Mouse (Mus musculus): Measurements from ENCODE around the gene Sbno2.
"Not testable (repeated sequence)": the region's sequence is repeated elsewhere in the genome, so short reads cannot be mapped to it uniquely, and the experiment has no call there.

Gene Sbno2

GRCm38 (mm10) chr10:80057683-80058326 is 47.6 kb downstream of the Sbno2 start:
- in situ Hi-C loops (cut with MboI, MseI) = no loop called here

DNA sequence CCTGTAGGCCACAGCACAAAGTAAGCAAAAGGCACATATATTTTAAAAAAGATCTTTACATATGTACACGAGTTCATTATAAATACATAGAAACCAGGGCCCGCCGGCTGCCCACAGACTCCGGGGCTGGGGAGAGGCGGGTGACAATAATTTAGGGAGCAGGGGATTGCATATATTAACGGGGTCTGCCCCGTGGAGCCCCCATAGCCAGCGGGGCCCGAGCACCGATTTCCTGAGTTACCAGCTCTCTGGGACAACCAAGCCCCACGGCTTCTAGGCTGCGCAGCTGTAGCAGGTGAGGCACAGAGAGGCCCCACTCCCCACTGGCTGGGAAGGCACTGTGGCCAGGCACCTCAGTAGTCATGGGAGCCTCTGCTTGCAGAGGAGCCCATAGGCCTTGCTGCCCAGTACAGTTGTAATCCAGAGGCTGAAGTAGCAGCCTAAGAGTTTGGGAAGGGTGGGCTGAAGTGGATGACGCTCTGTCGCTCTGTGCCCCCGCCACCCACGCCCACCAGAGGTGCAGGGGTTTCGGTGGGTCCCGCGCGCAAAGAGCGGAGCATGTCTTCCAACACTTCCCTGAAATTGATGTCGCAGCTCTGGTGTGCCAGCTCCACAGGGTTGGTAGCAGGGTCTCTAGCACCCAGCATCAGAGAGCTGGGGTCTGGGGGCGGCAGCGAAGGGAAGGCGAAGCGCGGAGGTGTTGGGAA is 48.2 kb downstream of the Sbno2 start:
- in situ Hi-C loops (cut with MboI, MseI) = no loop called here

- in situ Hi-C loops (cut with MboI, MseI) = no loop called here
Observed at GRCm38 (mm10) chr10:80056506-80056905, 48.9 kb downstream of the Sbno2 start.

GRCm38 (mm10) chr10:80055891-80056290 is 49.5 kb downstream of the Sbno2 start:
- in situ Hi-C loops (cut with MboI, MseI) = no loop called here

- in situ Hi-C loops (cut with MboI, MseI) = no loop called here
Observed at GRCm38 (mm10) chr10:80055364-80055763, 50.0 kb downstream of the Sbno2 start.

DNA sequence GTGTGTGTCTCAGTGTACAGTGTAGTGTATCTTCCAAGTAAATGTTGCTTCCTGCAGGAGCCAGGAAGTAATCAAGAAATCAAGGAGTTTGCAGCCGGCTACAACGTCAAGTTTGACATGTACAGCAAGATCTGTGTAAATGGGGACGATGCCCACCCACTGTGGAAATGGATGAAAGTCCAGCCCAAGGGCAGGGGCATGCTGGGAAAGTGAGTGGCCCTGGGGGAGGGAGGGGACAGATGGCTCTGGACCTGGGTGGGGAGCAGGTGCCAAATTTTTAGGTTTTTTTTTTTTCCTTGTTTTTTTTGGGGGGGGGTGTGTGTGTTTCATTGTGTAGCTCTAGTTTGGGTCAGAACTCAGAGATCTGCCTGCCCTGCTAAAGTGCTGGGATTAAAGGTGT is 50.5 kb downstream of the Sbno2 start:
- in situ Hi-C loops (cut with MboI, MseI) = not testable (repeated sequence)

- in situ Hi-C loops (cut with MboI, MseI) = no loop called here
Observed at GRCm38 (mm10) chr10:80053831-80054815, 51.2 kb downstream of the Sbno2 start.

GRCm38 (mm10) chr10:80053259-80053780 is 52.1 kb downstream of the Sbno2 start:
- in situ Hi-C loops (cut with MboI, MseI) = no loop called here

- in situ Hi-C loops (cut with MboI, MseI) = no loop called here
Observed at GRCm38 (mm10) chr10:80052374-80052764, 53.0 kb downstream of the Sbno2 start.

DNA sequence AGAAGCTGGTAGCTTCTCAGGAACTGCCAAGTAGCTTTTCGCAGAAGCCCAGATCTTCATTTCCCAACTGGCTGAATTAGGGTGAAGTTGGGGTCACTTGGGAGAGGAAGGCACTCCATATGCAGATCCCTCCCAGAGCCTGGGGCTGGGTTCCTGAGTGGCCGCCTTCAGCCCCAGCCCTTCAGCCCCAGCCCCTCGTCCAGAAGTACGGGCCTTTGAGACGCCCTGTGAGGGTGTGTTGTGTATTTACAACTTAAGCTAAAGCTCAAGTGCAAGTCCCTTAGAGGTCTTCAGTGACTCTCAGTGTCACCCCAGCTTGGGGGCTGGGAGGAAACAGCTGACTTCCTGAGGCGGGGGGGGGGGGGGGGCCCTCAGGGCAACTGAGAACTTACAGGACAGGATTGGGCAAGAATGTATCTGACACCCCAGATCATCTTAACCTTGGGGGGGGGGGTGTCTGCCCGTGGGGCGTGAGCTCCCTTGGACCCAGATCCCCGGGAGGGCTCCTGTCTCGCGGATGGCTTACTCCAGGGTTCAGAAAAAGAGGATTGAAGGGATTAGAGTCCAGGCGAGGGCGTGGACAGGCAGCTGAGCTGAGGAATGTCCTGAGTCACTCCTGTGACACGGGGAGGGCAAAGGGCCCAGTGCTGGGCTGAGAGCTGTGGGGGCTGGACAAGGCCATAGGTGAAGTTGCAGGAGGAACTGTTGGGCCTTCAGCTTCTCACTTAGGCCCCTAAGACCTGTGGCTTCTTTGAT is 53.6 kb downstream of the Sbno2 start:
- in situ Hi-C loops (cut with MboI, MseI) = no loop called here

DNA sequence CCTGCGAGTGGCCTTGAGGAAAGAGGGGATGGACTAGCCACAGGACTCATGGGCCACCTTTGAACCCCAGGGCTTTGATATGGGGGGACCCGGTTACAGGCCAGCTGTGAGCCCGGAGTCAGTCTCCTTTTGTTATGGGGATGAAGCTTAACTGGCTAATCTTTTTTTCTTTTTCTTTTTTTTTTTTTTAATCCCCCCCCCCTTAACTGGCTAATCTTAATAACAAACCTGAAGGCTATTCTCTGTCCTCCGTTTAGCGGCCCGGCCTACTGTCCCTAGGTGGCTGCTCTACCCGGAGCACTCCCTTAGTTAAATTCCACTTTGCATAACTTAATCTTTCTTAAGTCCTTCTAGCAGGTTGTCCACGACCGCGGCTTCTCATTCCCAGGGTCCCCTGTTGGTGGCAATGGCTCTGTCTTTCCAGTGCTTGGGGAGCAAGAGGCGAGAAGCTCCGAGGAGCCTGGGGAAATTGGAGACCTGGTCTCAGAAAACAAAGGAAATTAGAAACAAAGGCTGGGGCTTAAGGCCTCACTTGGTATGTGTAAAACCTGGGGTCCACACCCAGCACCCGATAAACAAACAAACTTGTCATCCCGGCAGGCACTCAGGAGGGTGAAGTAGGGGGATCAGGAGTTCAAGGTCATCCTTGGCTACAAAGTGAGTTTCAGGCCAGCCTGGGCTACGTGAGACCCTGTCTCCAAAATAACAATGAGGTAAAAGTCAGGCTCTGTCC is 54.3 kb downstream of the Sbno2 start:
- in situ Hi-C loops (cut with MboI, MseI) = no loop called here

DNA sequence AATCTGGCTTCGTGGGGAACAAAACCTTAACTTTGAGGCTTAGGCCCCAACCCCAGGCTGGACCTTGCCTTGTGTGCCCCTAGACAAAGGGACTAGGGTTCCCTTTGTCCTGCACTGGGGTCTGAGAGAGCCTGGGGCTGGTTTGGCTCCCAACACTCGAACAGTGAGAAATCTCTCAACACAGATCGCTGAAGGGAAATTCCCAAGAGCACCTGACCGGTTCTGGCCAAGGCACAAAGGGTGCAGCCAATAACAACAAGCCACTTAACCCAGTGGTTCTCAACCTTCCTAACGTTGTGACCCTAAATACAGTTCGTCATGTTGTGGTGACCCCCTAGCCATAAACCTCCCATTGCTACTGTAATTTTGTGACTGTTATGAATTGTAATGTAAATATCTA is 55.1 kb downstream of the Sbno2 start:
- in situ Hi-C loops (cut with MboI, MseI) = no loop called here

DNA sequence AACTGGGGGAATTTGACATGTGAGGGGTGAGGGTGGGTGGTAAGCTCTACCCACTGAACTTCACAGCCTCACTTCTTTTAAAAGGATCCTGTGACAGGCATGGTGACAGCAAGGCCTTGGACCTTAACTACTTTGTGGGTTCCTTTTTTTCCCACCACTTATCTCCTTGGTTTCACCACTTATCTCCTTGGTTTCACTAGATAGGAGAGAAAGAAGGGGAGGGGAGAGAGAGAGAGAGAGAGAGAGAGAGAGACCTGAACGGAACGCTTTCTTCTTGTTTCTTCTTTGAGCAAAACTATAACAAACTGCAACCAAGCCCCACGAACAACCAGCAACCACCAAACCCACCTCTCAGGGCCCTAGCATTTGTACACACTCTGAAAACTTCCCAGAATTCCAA is 56.5 kb downstream of the Sbno2 start:
- in situ Hi-C loops (cut with MboI, MseI) = no loop called here

GRCm38 (mm10) chr10:80048396-80048795 is 57.0 kb downstream of the Sbno2 start:
- in situ Hi-C loops (cut with MboI, MseI) = no loop called here

DNA sequence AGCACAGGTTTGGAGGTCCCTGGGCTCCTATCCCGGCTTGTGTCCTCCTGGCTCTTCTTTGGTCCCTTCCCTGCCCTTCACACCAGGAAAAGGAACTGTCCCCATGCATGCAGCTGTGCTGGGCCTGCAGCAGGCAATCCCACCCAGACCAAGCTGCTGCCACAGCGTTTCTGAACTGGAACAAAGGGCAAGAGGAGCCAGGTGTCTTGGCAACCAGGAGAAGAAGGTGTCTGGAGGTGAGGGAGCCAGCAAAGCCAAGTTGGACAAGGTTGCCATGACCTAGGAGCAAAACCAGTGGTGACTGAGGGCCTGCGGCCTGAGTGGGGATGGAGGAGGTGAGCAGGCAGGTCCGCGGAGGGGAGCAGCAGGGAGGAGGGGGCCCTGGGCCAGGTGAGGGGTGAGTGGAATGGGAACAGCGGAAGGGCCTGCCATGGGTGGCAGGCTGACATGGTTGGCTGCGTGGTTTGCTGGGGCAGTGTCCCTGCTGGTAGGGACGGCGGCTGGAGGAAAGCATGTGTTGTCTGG is 58.3 kb downstream of the Sbno2 start, which contains the start of gene Gpx4:
Gene Gpx4 (plus strand): TSS at position 126 of the 525 bp plus-strand sequence.
- in situ Hi-C loops (cut with MboI, MseI) = no loop called here

GRCm38 (mm10) chr10:80045766-80046165 is 59.6 kb downstream of the Sbno2 start:
- in situ Hi-C loops (cut with MboI, MseI) = no loop called here

DNA sequence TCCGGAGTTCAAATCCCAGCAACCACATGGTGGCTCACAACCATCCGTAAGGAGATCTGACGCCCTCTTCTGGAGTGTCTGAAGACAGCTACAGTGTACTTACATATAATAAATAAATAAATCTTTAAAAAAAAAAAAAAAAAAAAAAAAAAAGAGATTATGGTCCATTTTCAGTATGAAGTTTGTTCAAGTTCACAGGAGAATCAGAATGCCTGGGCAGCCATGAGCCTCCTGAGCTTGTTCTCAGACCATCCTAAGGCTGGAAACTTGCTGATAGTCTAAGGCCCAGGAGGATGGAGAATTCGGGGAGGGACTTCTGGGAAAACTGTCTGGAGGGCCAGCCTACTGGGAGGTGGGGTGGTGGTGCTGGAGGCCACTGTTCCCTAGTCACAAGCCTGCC is 60.0 kb downstream of the Sbno2 start:
- in situ Hi-C loops (cut with MboI, MseI) = not testable (repeated sequence)

GRCm38 (mm10) chr10:80044087-80044486 is 61.3 kb downstream of the Sbno2 start:
- in situ Hi-C loops (cut with MboI, MseI) = no loop called here

- in situ Hi-C loops (cut with MboI, MseI) = not testable (repeated sequence)
Observed at GRCm38 (mm10) chr10:80041409-80042060, 63.8 kb downstream of the Sbno2 start.

GRCm38 (mm10) chr10:80039559-80039979 is 65.8 kb downstream of the Sbno2 start, which contains the start of gene Polr2e:
Polr2e (minus strand) TSS chr10:80039795.
- in situ Hi-C loops (cut with MboI, MseI) = no loop called here
